Mouse (Mus musculus) liver, postnatal 0 days (tissue): Measurements from ENCODE around the gene Krtap11-1.

Experiments
- CTCF ChIP-seq: sonication (generic); IDR thresholded peaks from 2 replicates; pipeline ENCODE4 v1.5.1; 2016; ENCODE audit warnings: antibody characterized with exemption, low read depth
- EP300 ChIP-seq: IDR thresholded peaks from 2 replicates; pipeline ENCODE4 v1.6.1; 2016; ENCODE audit warnings: antibody characterized with exemption, low read depth, mild to moderate bottlenecking

- no peak for TF ChIP-seq EP300
- TF ChIP-seq CTCF: no peak
Measured at GRCm38 (mm10) chr16:89528380-89528779, 42.6 kb downstream of the Krtap11-1 start.
